Mouse (Mus musculus): ENCODE results near the gene Agbl4. TPM values are rescaled to one million over a fixed set of nuclear protein-coding genes. Genes with fewer than 3 reads are reported as not detected.

Gene Agbl4
- polyA plus RNA-seq, 1 experiment from 2014 or later: 0.30 TPM

DNA sequence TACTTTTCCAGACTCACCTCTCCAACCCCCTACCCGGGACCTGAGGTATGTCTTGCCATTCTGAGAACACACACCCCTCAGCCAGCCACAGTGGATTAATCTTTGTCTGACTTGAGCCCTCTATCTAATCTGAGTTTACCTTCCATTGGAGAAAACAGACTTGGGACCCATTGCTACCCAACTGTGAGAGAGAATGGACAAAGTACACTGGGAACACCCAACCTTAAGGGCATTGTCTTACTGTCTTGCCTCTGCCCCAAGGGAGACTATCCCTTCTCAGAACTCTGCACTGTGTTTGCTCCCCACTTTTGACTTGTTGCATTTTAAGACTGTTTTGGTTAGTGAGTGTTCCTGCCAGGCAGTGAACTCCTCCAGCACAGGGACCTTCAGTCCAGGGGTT, 1022.0 kb downstream of the Agbl4 start:
- H3K4me1 ChIP-seq (replicated peaks): peaks cover 5% of the 10 kb centered on the region; the same call in 1 of the 2 replicates
- no peak overlapping the region for H3K4me2 ChIP-seq (replicated peaks)
- peak; percentile 13 for ATAC-seq
- H3K9me3 ChIP-seq: no peaks in the 10 kb centered on the region
- WGBS: 62% methylated on average over 1 of the region's 1 CpGs
- no peak overlapping the region for H3K9ac ChIP-seq
- H3K27me3 ChIP-seq (replicated peaks): no peaks in the 10 kb centered on the region
- H3K4me3 ChIP-seq (replicated peaks): no peak overlapping the region
- H3K36me3 ChIP-seq: no peaks in the 10 kb centered on the region
- H3K27ac ChIP-seq: no peak overlapping the region

DNA sequence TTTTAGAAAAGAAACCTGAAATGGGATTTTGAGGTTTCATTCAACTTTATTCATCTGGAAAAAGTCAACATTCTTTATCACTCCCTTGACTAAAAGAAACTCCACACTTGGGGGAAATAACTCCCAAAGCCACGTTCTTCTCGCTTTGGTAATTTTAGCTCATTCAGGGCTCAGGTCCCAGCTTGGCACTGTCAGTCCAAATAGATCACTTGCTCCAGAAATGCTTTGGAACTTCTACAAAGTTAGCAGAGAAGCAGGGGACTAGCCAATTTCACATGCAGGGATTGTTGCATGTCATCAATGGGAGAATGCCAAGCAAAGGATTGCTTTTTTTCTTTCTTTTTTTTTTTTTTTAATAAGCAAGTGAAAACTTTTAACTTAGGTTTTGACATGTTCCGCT, 1022.6 kb downstream of the Agbl4 start:
- no peaks in the 10 kb centered on the region for H3K27me3 ChIP-seq (replicated peaks)
- H3K4me1 ChIP-seq (replicated peaks): peaks cover 5% of the 10 kb centered on the region; the same call in 1 of the 2 replicates
- no peaks in the 10 kb centered on the region for H3K9me3 ChIP-seq
- H3K27ac ChIP-seq: no peak overlapping the region
- no peak for ATAC-seq
- WGBS: 82% methylated on average over 3 of the region's 3 CpGs
- H3K4me2 ChIP-seq (replicated peaks): no peak overlapping the region
- no peak overlapping the region for H3K9ac ChIP-seq
- no peak overlapping the region for H3K4me3 ChIP-seq (replicated peaks)
- no peaks in the 10 kb centered on the region for H3K36me3 ChIP-seq

DNA sequence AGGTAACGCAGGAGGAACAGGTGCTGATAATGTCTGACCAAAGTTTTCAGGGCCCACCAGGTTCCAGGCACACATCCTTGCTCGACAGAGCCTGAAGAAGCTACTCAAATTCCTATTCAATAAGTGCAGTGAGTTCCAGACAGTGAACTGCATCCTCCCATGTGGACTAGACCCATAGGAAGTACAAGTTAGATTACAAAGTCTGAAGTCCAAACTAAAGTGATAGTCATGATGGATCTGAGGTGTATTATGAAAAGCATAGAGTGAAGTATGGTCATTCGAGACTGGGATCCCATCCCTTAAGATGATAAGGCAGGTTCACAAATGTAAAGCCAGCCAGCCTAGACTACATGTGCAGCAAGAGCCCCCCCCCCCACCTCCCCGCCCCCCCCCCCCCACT, 1023.5 kb downstream of the Agbl4 start:
- H3K27me3 ChIP-seq (replicated peaks): no peaks in the 10 kb centered on the region
- no peak overlapping the region for H3K4me2 ChIP-seq (replicated peaks)
- H3K9ac ChIP-seq: no peak overlapping the region
- no peaks in the 10 kb centered on the region for H3K9me3 ChIP-seq
- H3K4me1 ChIP-seq (replicated peaks): peaks cover 2% of the 10 kb centered on the region; the same call in 1 of the 2 replicates
- 82% methylated on average over 4 of the region's 4 CpGs for whole genome bisulfite sequencing
- H3K27ac ChIP-seq: no peak overlapping the region
- peak; percentile 51; the same call in 1 of the 2 replicates for ATAC-seq
- H3K36me3 ChIP-seq: no peaks in the 10 kb centered on the region
- no peak overlapping the region for H3K4me3 ChIP-seq (replicated peaks)

GRCm38 (mm10) chr4:111421785-111422184, 1024.3 kb downstream of the Agbl4 start:
- Histone ChIP-seq H3K27me3 (replicated peaks) (no peaks in the 10 kb centered on the region), H3K4me2 (replicated peaks) (no peak overlapping the region), H3K4me1 (replicated peaks) (no peaks in the 10 kb centered on the region), H3K27ac (no peak overlapping the region), H3K9ac (no peak overlapping the region), H3K36me3 (no peaks in the 10 kb centered on the region), H3K9me3 (no peaks in the 10 kb centered on the region), H3K4me3 (replicated peaks) (no peak overlapping the region)
- ATAC-seq: no peak
- 78% methylated on average over 6 of the region's 6 CpGs for WGBS

- Histone ChIP-seq H3K4me1 (replicated peaks) (no peaks in the 10 kb centered on the region), H3K9ac (no peak overlapping the region), H3K27me3 (replicated peaks) (no peaks in the 10 kb centered on the region), H3K4me3 (replicated peaks) (no peak overlapping the region), H3K27ac (no peak overlapping the region), H3K4me2 (replicated peaks) (no peak overlapping the region), H3K9me3 (no peaks in the 10 kb centered on the region), H3K36me3 (no peaks in the 10 kb centered on the region)
- ATAC-seq: no peak
- 94% methylated on average over 1 of the region's 1 CpGs for WGBS
Observed at GRCm38 (mm10) chr4:111424371-111424950, 1027.0 kb downstream of the Agbl4 start.

DNA sequence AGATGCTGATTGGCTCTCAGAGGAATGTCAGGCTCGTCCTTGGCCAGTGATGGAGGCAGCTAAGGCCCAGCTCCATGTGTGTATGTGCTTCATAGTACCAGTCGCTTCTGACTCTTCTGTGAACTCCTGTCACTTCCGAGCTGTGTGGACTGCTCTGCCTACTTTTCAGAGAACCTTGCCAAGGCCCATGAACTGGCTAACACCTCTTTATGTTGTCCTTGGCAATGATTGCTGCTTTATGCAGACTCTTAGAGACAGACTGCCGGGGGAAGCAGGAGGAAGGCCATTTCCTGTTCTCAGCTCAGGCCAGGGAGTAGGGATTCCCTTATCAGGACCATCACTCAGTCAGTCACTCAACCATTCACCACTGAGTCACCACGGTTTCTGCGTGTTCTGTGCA, 1027.7 kb downstream of the Agbl4 start:
- H3K36me3 ChIP-seq: no peaks in the 10 kb centered on the region
- H3K9ac ChIP-seq: no peak overlapping the region
- ATAC-seq: peak; percentile 41; the same call in 1 of the 2 replicates
- no peaks in the 10 kb centered on the region for H3K9me3 ChIP-seq
- no peaks in the 10 kb centered on the region for H3K4me1 ChIP-seq (replicated peaks)
- no peak overlapping the region for H3K4me2 ChIP-seq (replicated peaks)
- H3K27me3 ChIP-seq (replicated peaks): no peaks in the 10 kb centered on the region
- H3K4me3 ChIP-seq (replicated peaks): no peak overlapping the region
- no peak overlapping the region for H3K27ac ChIP-seq
- WGBS: 65% methylated on average over 6 of the region's 6 CpGs

DNA sequence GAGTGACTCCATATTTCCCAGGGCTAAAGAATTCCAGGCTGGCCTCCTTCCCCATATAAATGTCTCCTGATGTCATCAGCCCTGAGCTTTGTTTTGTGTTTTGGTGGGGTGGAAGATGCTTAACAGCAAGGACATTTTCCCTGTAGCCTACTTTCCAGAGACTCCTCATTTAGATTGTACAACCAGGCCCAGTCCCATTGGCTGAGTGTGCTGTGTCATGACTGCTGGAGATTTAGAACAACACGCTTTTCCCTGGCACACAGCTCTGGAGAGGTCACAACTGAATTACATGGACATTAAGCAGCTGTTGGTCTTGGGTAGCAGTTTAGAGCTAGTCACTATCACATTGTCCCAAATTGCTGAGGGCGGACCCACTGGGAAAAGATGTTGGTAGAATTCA, 1033.7 kb downstream of the Agbl4 start:
- Histone ChIP-seq H3K9ac (no peak overlapping the region), H3K36me3 (peaks cover 5% of the 10 kb centered on the region; the same call in 1 of the 2 replicates), H3K4me2 (replicated peaks) (no peak overlapping the region), H3K4me3 (replicated peaks) (no peak overlapping the region), H3K27ac (no peak overlapping the region), H3K9me3 (no peaks in the 10 kb centered on the region), H3K4me1 (replicated peaks) (no peaks in the 10 kb centered on the region), H3K27me3 (replicated peaks) (no peaks in the 10 kb centered on the region)
- 78% methylated on average over 2 of the region's 2 CpGs for WGBS
- ATAC-seq: no peak

DNA sequence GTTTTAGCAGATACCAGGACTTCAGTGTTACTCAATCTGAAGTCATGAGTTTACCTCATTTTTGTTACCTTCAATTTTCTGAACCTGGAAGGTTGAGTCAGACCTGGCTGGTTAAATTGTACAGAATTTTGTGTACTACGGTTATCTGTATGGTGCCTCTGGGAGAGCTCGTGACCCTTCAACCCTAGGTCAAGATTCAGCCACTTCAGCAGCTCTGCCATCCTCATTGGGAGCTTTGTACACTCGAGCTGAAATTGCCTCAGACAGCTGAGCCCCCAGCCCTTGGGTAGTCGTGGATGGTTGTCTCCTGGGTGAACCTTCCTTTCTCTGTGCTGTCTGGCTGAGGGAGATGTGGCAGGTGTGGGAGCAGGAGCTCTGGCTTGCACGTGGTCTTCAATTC, 1034.6 kb downstream of the Agbl4 start:
- Histone ChIP-seq H3K27ac (no peak overlapping the region), H3K4me1 (replicated peaks) (no peaks in the 10 kb centered on the region), H3K4me3 (replicated peaks) (no peak overlapping the region), H3K9ac (no peak overlapping the region), H3K9me3 (no peaks in the 10 kb centered on the region), H3K27me3 (replicated peaks) (no peaks in the 10 kb centered on the region), H3K4me2 (replicated peaks) (no peak overlapping the region), H3K36me3 (peaks cover 5% of the 10 kb centered on the region; the same call in 1 of the 2 replicates)
- no peak for ATAC-seq
- WGBS: 59% methylated on average over 5 of the region's 5 CpGs

DNA sequence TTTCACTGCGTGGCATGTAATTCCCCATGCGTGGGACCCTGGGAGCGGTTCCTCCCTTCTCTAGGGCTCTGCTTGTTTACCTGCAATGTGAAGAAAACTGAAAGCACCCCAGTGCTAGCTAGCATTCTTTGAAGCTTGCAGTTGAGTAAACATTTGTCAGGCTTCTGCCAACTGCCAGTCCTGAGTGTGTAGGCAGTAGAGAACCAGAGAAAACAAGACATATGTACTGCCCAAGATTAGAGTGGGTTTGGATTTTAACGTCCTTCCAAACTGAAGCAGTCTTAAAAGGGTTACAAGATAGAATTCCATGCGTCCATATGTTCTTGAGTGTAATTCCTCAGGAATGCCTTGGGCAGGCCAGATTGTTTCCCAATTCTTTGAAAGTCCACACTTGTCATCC, 1035.0 kb downstream of the Agbl4 start:
- no peaks in the 10 kb centered on the region for H3K9me3 ChIP-seq
- no peaks in the 10 kb centered on the region for H3K4me1 ChIP-seq (replicated peaks)
- H3K9ac ChIP-seq: no peak overlapping the region
- 66% methylated on average over 5 of the region's 5 CpGs for WGBS
- no peak for ATAC-seq
- H3K4me3 ChIP-seq (replicated peaks): no peak overlapping the region
- H3K27me3 ChIP-seq (replicated peaks): no peaks in the 10 kb centered on the region
- peaks cover 5% of the 10 kb centered on the region; the same call in 1 of the 2 replicates for H3K36me3 ChIP-seq
- no peak overlapping the region for H3K4me2 ChIP-seq (replicated peaks)
- no peak overlapping the region for H3K27ac ChIP-seq

DNA sequence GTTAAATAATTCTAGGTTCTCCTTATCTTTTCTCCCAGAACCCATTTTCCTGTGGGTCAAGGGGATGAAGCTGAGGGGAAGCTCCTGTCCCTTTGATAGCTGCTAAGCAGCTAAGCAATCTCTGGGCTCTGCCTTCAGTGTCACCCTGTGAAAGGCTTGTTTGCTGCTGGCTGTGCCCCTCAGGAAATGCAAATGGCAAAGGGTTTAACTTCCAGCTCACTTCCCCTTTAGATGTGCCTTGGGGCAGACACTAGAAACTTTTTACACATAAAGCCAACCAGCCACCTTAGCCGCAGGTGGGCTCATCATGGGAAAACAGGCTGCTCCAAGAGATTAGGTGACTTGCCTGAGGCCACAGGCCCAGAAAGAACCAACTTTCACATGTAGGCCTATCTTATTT, 1044.2 kb downstream of the Agbl4 start:
- Histone ChIP-seq H3K9me3 (no peaks in the 10 kb centered on the region), H3K36me3 (no peaks in the 10 kb centered on the region; the same call in 1 of the 2 replicates), H3K4me1 (replicated peaks) (no peaks in the 10 kb centered on the region), H3K4me2 (replicated peaks) (no peak overlapping the region), H3K4me3 (replicated peaks) (no peak overlapping the region), H3K9ac (no peak overlapping the region), H3K27ac (no peak overlapping the region), H3K27me3 (replicated peaks) (no peaks in the 10 kb centered on the region)
- WGBS: 97% methylated on average over 1 of the region's 1 CpGs
- ATAC-seq: no peak

DNA sequence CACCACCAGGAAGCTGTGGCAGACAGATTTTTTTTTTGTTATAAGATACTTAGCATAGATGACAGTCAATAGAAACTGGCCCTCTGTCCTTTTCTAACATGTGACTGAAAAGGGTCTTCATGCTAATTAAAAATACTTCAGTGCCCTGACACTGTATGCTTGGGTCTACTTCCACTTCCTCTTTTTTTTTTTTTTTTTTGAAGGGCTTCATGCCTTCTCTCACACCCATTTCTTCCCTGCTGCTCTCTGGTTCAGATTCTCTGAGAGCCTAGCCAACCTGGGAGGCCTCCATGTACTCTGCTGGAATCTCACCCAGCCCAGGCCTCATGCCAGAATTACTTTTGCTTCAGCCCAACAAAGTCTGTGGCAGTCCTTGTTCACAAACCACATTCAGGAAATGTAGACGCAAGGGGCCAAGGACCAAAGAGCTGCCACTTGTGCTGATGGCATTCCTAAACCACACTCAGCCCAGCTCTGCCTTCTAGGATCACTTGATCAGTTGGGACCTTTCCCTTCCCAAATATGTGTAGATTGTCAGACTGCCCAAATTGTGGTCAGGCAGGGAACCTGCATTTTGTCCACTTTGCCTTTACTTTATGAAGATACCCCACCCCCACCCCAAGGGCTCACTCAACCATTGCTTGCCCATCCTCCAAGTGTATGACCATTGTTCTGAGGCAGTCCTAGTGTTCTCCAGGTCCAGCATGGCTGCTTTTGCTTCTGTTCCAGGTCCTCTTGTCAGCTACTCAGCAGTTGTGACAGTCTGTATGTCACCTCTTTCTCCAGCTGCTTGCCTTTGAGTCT, 1045.2 kb downstream of the Agbl4 start:
- no peaks in the 10 kb centered on the region; the same call in 1 of the 2 replicates for H3K36me3 ChIP-seq
- H3K9me3 ChIP-seq: no peaks in the 10 kb centered on the region
- 78% methylated on average over 1 of the region's 1 CpGs for WGBS
- 0 out of 2 replicates have a peak, but pooled peaks have one; percentile 25 for ATAC-seq
- no peaks in the 10 kb centered on the region for H3K4me1 ChIP-seq (replicated peaks)
- H3K4me2 ChIP-seq (replicated peaks): no peak overlapping the region
- no peak overlapping the region for H3K27ac ChIP-seq
- H3K4me3 ChIP-seq (replicated peaks): no peak overlapping the region
- no peaks in the 10 kb centered on the region for H3K27me3 ChIP-seq (replicated peaks)
- H3K9ac ChIP-seq: no peak overlapping the region

- no peak for ATAC-seq
- H3K9me3 ChIP-seq: no peaks in the 10 kb centered on the region
- WGBS: 83% methylated on average over 10 of the region's 10 CpGs
- H3K9ac ChIP-seq: no peak overlapping the region
- H3K4me1 ChIP-seq (replicated peaks): no peaks in the 10 kb centered on the region
- H3K4me2 ChIP-seq (replicated peaks): no peak overlapping the region
- H3K27ac ChIP-seq: no peak overlapping the region
- H3K4me3 ChIP-seq (replicated peaks): no peak overlapping the region
- no peaks in the 10 kb centered on the region; the same call in 1 of the 2 replicates for H3K36me3 ChIP-seq
- no peaks in the 10 kb centered on the region for H3K27me3 ChIP-seq (replicated peaks)
Observed at GRCm38 (mm10) chr4:111443906-111444615, 1046.6 kb downstream of the Agbl4 start.
